Mouse (Mus musculus): ENCODE data around the gene Casp8.
"Not testable (repeated sequence)": the region's sequence is repeated elsewhere in the genome, so short reads cannot be mapped to it uniquely, and the experiment has no call there.

Gene Casp8

GRCm38 (mm10) chr1:58801558-58802285 lies 6.5 kb downstream of the Casp8 start:
- DNase-seq, result no peak

GRCm38 (mm10) chr1:58802322-58803273 lies 7.4 kb downstream of the Casp8 start:
- DNase-seq, result no peak

- no peak for DNase-seq
These were observed 8.4 kb downstream of the Casp8 start for GRCm38 (mm10) chr1:58803531-58803930.

GRCm38 (mm10) chr1:58806651-58807050 lies 11.5 kb downstream of the Casp8 start:
- no peak for DNase-seq

GRCm38 (mm10) chr1:58826319-58826718 lies 31.1 kb downstream of the Casp8 start:
- no peak for DNase-seq

- no peak for DNase-seq
These were observed 35.6 kb downstream of the Casp8 start for GRCm38 (mm10) chr1:58830741-58831140.

GRCm38 (mm10) chr1:58832198-58832597 lies 37.0 kb downstream of the Casp8 start:
- DNase-seq, result no peak

GRCm38 (mm10) chr1:58856811-58857210 lies 61.6 kb downstream of the Casp8 start:
- not testable (repeated sequence) for DNase-seq

- not testable (repeated sequence) for DNase-seq
These were observed 64.0 kb downstream of the Casp8 start for GRCm38 (mm10) chr1:58859131-58859530.

GRCm38 (mm10) chr1:58859738-58860365 lies 64.7 kb downstream of the Casp8 start:
- not testable (repeated sequence) for DNase-seq

GRCm38 (mm10) chr1:58860586-58860985 lies 65.4 kb downstream of the Casp8 start:
- not testable (repeated sequence) for DNase-seq

GRCm38 (mm10) chr1:58876500-58876899 lies 81.3 kb downstream of the Casp8 start:
- not testable (repeated sequence) for DNase-seq

- DNase-seq, result not testable (repeated sequence)
These were observed 84.1 kb downstream of the Casp8 start for GRCm38 (mm10) chr1:58879291-58879690.

- DNase-seq, result not testable (repeated sequence)
These were observed 88.1 kb downstream of the Casp8 start for GRCm38 (mm10) chr1:58883279-58883678.

GRCm38 (mm10) chr1:58885646-58886045 lies 90.5 kb downstream of the Casp8 start:
- DNase-seq, result no peak

GRCm38 (mm10) chr1:58889826-58890546 lies 94.8 kb downstream of the Casp8 start:
- no peak for DNase-seq

- DNase-seq, result not testable (repeated sequence)
These were observed 95.6 kb downstream of the Casp8 start for GRCm38 (mm10) chr1:58890697-58891290.

- not testable (repeated sequence) for DNase-seq
These were observed 96.5 kb downstream of the Casp8 start for GRCm38 (mm10) chr1:58891481-58892170.

- not testable (repeated sequence) for DNase-seq
These were observed 97.2 kb downstream of the Casp8 start for GRCm38 (mm10) chr1:58892386-58892785.
